Comparison of ENCODE assay signal across 8 mouse cellular contexts in the genomic region with DNA sequence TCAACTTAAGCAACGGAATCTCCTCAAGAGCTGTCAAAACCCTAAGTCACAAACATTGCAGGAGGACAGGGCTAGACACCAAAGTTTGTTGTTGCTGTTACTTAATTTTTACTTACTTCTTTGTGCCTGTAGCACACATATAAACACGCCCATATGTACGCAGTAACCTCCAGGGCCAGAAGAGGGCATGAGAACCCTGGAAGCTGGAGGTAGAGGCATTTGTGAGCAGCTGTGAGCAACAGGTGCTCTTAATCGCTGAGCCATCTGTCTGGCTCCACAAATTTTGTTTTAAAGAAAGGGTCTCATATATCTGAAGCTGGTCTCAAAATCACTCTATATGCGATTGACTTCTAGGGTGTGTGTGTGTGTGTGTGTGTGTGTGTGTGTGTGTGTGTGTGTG. TPM values are rescaled to one million over a fixed set of nuclear protein-coding genes. Genes with fewer than 3 reads are reported as not detected.
DNase-seq lines count a peak whose midpoint lies in the region; ATAC-seq lines count a peak whose summit lies in the region.

No protein-coding gene starts in this region.

- peak; percentile 72 to 73 for DNase-seq in cerebellum, postnatal 10 days
- DNase-seq in cerebellum, adult 11 months = no peak
- DNase-seq in spleen, adult 12 weeks (ENCODE audit: low spot score) = peak; percentile 14
- no peak for DNase-seq in spleen, adult 18-20 months
- DNase-seq in lung, postnatal 10 days = peak; percentile 70
- no peak for DNase-seq in frontal cortex, postnatal 36 days (ENCODE audit: low spot score in 2 of 2)

- peak; percentile 28 for ATAC-seq in granulocyte monocyte progenitor cell, adult 5-6 weeks (replicated peaks; ENCODE audit: poor library complexity, severe bottlenecking)
- ATAC-seq in inflammation-experienced regulatory T-cells, adult 6 months = no peak

RNA-seq across cellular contexts. Expression of gene Pex11g, which starts 3.2 kb away (rescaled TPM):
- total RNA-seq in granulocyte monocyte progenitor cell, adult 5-6 weeks (2014; fragmentation: Nextera tagmentation) = 2.3 and 2.8 TPM in 2 replicates
- total RNA-seq in granulocyte monocyte progenitor cell, adult 5-6 weeks (2017) = 1.6 and 3.4 TPM in 2 replicates
- polyA plus RNA-seq in inflammation-experienced regulatory T-cells, adult 6 months (2017; shearing (Covaris generic)) = 10 to 100 TPM in 2 of 3 experiments, 1 to 10 TPM in 1; 9.0 to 20.4 (median 16.7) TPM

RNA-seq across cellular contexts. Expression of gene Tex45, which starts 6.4 kb away (rescaled TPM):
- not detected in 2 replicates for total RNA-seq in granulocyte monocyte progenitor cell, adult 5-6 weeks (2014; fragmentation: Nextera tagmentation)
- total RNA-seq in granulocyte monocyte progenitor cell, adult 5-6 weeks (2017) = not detected in 2 replicates
- not detected for polyA plus RNA-seq in inflammation-experienced regulatory T-cells, adult 6 months (2017; shearing (Covaris generic))

RNA-seq across cellular contexts. Expression of gene Zfp358, which starts 28.6 kb away (rescaled TPM):
- total RNA-seq in granulocyte monocyte progenitor cell, adult 5-6 weeks (2014; fragmentation: Nextera tagmentation) = 11.8 and 17.0 TPM in 2 replicates
- total RNA-seq in granulocyte monocyte progenitor cell, adult 5-6 weeks (2017) = 3.3 and 5.0 TPM in 2 replicates
- under 1 TPM in 2 of 3 experiments, not detected in 1; 0.60 to 0.86 TPM for polyA plus RNA-seq in inflammation-experienced regulatory T-cells, adult 6 months (2017; shearing (Covaris generic))

RNA-seq across cellular contexts. Expression of gene Mcoln1, which starts 35.9 kb away (rescaled TPM):
- total RNA-seq in granulocyte monocyte progenitor cell, adult 5-6 weeks (2014; fragmentation: Nextera tagmentation) = 26.7 and 55.5 TPM in 2 replicates
- 21.8 and 41.5 TPM in 2 replicates for total RNA-seq in granulocyte monocyte progenitor cell, adult 5-6 weeks (2017)
- polyA plus RNA-seq in inflammation-experienced regulatory T-cells, adult 6 months (2017; shearing (Covaris generic)) = 10 to 100 TPM; 15.3 to 26.3 (median 24.0) TPM

RNA-seq across cellular contexts. Expression of gene Pnpla6, which starts 50.9 kb away (rescaled TPM):
- 39.0 and 39.4 TPM in 2 replicates for total RNA-seq in granulocyte monocyte progenitor cell, adult 5-6 weeks (2014; fragmentation: Nextera tagmentation)
- total RNA-seq in granulocyte monocyte progenitor cell, adult 5-6 weeks (2017) = 11.8 and 16.8 TPM in 2 replicates
- 10 to 100 TPM; 20.6 to 32.6 (median 27.7) TPM for polyA plus RNA-seq in inflammation-experienced regulatory T-cells, adult 6 months (2017; shearing (Covaris generic))

Comparison
In these comparisons a context has a peak if more than half of its experiments do, and no peak if none do; other contexts are left out.
1. DNase-seq: peak in cerebellum, postnatal 10 days (2 of 2), spleen, adult 12 weeks (single experiment) and lung, postnatal 10 days (single experiment); none in cerebellum, adult 11 months (single experiment), spleen, adult 18-20 months (0 of 2) and frontal cortex, postnatal 36 days (0 of 2).